Mouse (Mus musculus) adrenal gland, adult 2 months (tissue): ENCODE measurements around the gene Tspo2. TPM values are rescaled to one million over a fixed set of nuclear protein-coding genes. Genes with fewer than 3 reads are reported as not detected.
"Not testable (repeated sequence)": the region's sequence is repeated elsewhere in the genome, so short reads cannot be mapped to it uniquely, and the experiment has no call there.

Experiments used
- DNase-seq: peaks from one replicate; pipeline ENCODE4 v3.0.0; 2021
- long read RNA-seq: library from polyadenylated mRNA; stranded (forward); transcript quantifications from one replicate; pipeline ENCODE4 v2.0.0, GENCODE M21; 2021
- polyA plus RNA-seq: library from polyadenylated mRNA; depleted of rRNA; stranded (reverse); fragments of >200 nt; gene quantifications from 2 replicates; pipeline ENCODE4 v1.2.3, GENCODE M21; 2012; rRNA removed
- total RNA-seq, 2 experiments: library from RNA; stranded (reverse); gene quantifications; 2 replicates each; pipeline ENCODE4 v1.2.3; 2021

Gene Tspo2
- total RNA-seq, result not detected
- polyA plus RNA-seq, result not detected in 2 replicates
- long read RNA-seq, result 0 reads

DNA sequence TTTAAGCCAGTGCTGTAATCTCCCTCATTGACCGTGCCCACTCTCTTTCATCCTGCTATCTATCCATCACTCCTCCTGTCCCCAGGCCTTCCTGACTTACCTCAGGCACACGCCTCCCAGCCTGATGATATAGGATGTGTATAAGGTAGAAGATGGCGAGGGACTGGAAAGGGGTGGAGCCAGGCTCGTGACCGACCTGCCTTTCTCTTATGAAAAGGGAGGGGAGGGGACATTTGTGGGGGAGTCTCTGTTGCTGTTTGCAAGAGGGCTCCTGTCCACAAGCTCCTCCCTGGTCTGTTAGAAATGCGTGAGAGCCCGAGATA, at the start of gene Tspo2:
Gene Tspo2, minus strand, starts transcription at position 170 of the 323 bp plus-strand sequence.
- no peak for DNase-seq

DNA sequence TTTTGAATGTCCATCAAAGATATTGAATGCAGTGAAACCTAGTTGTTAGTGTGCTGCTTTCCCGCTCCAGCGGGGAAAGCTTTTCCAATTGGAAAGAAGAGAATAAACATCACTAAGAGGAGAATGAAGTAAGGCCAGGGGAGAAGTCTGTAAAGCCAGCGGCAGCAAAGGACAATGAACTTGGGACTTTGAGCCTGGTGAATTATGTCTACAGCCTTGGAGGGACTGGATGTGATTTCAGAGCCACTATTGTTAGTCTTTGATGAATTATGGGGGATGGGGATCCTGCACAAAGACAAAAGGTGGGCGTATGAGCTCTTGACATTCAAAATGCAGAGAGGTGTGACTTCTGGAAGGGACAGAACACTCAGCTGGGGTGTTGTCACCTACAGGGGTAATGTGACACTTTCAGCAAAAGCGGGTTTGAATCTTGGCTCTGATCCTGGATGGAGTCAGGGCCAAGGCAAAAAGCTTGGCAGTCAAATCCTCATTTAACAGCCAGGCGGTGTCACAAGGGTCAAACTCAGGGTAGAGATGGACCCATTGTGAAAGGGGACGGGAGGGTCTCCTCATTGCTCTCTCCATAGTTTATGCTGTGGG, 49.6 kb upstream of the Tspo2 start:
- DNase-seq, result peak; percentile 23

DNA sequence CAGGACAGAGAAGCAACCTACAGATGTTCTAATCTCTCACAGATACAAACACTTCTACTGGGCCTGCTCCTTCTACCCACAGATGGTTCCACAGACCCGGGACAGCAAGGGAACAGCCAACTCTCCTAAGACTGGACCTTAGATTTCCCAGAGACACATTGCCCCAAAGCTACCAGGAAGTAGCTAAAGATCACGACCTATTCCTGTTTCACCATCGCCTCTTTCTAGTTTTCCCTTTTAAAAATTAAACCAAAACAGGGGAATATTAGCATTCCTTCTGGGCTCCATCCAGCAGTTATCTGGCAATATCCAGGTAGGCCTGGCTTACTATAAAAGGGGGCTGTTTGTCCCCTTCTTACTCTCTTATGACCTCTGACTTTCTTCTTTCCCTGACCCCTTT, 46.7 kb upstream of the Tspo2 start:
- DNase-seq, result no peak

DNA sequence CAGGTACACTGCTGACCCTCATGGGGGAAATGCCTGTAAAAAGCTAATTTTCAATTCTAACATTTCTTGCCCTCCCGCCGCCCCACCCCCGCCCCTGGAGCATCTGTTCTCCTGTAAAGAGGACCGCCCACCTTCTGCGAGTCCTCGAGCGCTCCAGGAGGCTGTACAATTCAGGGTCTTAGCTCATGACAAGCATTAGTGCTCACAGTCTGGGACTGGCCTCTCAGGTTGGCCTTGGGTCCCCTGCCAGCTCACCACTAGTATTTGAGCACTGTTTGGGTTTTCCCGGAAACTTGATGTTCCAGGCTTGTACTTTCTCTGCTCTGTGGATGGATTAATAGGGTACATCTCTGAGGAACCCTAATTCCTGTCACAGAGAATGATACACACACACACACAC, 42.7 kb upstream of the Tspo2 start:
- peak; percentile 31 for DNase-seq

- DNase-seq, result no peak
These were observed 42.3 kb upstream of the Tspo2 start for GRCm38 (mm10) chr17:48493582-48493981.

GRCm38 (mm10) chr17:48492621-48493020, 41.3 kb upstream of the Tspo2 start:
- DNase-seq, result no peak

DNA sequence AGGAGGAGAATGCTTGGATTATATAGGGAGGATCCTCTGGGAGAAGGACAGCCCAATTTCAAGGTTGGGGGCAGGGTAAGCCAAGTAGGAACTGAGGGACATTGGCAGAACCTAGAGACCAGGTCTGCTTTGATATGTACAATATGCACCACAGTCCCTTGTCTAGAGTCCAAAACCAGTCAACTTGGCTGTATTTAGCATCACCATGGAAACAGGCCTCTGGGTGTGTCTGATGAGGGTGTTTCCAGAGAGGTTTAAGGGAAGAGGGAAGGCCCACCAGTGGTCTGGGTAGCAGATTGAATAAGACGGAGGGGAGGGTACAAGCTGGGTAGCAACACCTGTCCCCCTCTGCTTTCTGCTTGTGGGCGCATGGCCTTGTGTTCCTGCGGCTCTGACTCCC, 38.1 kb upstream of the Tspo2 start:
- no peak for DNase-seq

GRCm38 (mm10) chr17:48484191-48484590, 32.9 kb upstream of the Tspo2 start:
- DNase-seq, result no peak

GRCm38 (mm10) chr17:48483764-48484163, 32.4 kb upstream of the Tspo2 start:
- no peak for DNase-seq

DNA sequence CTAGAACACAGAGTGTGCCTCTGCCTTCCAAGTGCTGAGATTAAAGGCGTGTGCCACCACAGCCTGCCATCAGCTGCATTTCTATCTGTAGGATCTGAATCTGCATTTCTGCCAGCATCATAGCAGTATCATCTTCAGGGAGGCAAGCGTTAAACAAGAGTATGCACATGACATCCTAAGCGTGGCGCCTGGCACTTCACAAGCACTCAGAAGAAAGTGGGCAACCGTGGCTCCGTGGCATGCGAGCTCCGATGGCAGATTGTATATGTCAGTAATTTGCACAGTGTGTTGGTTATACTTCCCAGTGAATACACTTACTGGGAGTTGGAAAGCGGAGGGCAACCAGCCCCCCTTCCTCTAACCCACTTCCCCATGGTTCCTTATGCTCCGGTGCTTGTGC, 28.6 kb upstream of the Tspo2 start:
- no peak for DNase-seq

DNA sequence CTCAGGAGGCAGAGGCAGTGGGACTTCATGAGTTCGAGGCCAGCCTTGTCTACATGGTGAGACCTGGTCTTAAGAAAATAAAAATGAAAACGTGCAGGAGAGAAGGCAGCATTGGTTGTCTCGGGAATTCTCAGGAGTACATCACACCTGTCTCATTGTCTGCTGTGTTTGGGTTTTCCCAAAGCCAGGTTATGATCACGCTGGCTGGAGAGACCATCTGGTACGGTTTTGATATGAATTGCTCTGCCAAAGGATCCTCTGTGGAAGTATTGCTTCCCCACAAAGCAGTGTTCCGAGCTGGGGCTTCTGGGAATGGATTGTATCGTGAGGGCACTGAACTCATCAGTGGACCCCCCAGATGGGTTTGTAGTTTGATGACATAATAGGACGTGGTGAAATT, 24.1 kb upstream of the Tspo2 start:
- no peak for DNase-seq

DNA sequence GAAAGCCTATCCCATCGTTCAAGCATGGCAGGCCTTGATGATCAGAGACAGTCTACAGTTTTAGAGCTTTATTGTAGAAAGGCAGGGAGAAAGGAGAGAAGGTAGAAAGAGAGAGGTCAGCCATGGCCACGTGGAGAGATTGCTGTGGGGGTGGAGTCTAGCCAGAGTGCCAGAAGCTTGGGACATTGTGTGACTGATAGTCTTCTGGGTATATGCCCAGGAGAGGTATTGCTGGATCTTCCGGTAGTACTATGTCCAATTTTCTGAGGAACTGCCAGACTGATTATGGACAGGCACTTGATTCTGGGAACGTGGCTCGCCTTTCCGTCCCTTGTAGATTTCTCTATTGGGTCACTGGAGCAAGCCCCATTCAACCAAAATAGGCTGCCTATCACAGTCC, 23.0 kb upstream of the Tspo2 start:
- DNase-seq, result not testable (repeated sequence)

DNA sequence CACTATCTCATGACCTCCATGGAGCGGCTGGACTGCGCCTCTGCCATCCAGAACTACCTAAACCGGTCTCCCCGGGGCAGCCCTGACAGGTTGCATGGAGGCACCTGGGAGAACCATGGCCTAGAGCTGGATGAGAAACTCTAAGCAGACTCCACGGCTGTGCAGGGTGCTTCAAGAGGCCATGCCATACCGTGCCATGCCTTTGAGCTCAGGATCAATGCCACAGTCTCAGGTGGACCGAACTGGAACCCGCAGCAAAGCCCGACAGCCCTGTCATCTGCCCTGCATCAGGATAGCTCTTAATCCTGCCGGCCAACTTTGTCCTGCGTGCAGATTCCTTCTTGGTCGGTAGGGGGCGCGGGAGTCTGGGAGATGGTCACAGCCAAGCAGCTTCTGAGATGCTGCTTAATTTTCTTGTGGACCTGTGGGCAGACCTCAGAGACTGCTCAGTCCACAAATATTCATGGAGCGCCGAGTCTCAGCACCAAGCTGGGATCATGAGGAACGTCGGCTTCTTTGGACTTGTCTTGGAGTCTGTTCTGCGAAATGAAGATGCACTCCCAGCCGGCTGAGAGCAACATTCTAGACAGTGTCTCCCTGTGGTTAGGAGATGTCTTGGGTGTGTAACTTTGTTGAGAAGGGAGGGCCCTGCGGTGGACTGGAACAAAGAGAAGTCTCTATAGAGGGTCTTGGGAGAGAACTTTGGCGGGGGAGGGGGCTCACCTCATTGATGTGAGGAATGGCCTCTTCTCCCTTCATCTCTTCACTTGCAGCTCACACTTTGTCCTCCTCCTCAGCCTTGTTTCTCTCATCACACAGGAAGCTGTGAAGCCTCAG, 16.3 kb upstream of the Tspo2 start:
- peak; percentile 78 for DNase-seq

DNA sequence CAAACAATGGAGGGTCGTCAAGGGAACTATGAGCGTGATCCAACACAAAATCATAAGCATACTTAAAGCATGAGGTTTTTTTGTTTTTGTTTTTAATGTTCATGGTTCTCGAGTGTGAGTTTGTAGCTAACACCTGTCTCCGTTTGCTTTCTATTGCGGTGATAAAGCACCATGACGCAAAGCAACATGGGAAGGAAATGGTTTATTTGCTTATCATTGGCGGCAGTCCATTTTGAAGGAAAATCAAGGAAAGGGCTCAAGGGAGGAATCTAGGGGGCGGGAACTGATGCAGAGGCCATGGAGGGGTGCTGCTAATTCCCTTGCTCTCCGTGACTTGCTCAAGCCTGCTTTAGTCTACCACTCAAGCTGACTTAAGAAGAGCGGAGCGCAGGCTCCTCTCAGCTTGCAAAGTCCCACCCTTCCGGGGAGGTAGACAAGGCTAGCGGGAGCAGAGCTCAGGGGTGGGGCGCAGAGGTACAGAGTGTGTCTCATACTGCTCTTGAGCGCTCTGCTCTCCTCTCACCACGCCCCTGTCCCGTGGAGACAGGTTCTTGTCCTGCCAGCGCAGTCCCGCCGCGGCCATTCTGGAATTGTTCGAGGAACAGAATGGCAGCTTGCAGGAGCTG, 15.6 kb upstream of the Tspo2 start:
- DNase-seq, result no peak

GRCm38 (mm10) chr17:48463391-48463790, 12.1 kb upstream of the Tspo2 start:
- no peak for DNase-seq

DNA sequence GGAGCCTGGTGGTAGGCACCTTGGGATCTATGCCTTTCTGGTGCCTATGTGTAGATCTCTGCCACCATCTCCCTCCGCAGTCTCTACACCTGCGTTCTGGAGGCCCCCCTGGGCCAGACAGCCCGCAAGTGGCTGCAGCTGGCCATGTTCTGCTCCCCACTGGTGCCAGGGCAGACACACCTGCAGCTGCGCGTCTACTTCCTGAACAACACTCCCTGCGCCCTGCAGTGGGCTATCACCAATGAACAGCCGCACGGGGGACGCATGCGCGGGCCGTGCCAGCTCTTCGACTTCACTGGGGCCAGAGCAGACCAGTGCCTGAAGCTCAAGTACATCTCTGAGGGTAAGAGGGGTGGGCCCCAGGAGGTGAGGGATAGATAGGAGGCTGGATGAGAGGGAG, 10.8 kb upstream of the Tspo2 start:
- DNase-seq, result no peak

- DNase-seq, result no peak
These were observed 6.8 kb upstream of the Tspo2 start for GRCm38 (mm10) chr17:48457971-48458653.

DNA sequence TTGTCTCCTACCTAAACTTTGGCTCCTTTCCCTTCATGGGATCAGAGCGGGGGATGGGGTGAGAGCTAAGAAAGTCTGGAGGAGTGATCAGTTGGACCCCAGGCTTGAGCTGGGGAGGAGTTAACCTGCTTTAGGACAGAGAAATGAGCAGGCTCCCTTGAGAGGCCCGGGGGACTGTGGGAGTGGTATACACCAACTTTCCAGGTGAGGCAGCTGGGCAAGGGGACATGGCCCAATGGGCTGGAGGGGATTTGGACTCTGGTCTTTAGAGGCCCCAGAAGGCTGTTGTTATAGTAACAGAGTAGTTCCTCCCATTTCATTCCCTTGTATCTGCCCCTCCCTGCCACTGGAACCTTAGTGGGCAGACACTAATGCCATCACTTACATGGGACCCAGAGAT, 4.6 kb upstream of the Tspo2 start:
- no peak for DNase-seq

- DNase-seq, result no peak
These were observed 3.4 kb upstream of the Tspo2 start, which contains the start of gene Unc5cl for GRCm38 (mm10) chr17:48454688-48455087. Gene Unc5cl, plus strand, starts transcription at chr17:48454901.

DNA sequence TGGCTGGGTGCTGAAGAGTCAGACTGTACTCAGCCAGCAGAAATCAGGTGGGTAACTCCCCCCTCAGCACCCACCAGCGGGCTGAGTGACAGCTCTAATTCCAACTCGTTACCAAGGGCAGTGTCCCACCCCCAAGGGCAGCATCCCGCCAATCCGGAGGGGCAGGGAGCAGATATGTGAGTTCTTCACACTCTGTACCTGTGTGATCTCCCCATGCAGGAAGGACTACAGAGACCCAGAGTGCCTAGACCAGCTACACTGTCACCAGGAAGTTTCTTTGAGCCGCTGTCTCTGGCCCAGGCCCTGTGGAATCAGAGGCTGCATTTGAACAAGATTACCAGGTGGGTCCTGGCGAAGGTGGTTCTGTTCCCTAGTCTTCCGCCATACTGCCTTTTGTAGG, 2.9 kb upstream of the Tspo2 start:
- no peak for DNase-seq

GRCm38 (mm10) chr17:48453489-48453888, 2.2 kb upstream of the Tspo2 start:
- DNase-seq, result no peak

DNA sequence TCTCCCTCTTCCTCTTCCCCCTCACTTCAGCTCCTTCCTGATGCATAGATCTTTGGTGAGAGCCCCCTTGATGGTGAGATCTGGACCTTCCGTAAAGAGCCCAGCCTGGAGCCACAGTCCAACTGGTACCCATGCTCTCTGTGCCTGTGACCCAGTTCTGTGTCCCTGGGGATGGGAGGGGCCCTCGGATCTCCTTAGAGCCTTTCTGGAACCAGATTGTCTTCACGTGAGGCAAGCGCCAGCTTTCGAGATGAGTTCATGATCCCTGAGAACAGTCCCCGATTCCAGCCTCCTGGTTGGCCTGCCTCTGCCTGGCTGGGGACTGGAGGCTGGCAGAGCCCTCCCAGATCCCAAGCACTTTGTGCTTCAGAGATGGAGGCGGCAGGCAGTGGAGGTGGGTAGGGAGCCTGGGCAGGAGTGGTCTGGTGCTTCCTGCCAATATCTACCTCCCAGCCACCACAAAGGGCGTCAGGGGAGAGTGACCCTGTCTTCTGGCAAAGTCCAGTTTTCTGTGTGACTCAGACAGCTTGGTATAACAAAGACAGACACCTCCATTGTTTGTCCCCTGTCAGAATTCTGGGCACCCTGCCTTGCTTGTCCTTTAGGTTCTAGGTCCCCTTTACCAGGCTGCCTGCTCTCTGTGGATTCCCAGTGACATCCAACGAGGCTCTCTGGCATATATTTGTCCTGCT, 577 bp upstream of the Tspo2 start:
- DNase-seq, result no peak
